Mouse (Mus musculus) kidney, postnatal 25 days (tissue): Measurements from ENCODE around the gene Abca7.
"Not testable (repeated sequence)": the region's sequence is repeated elsewhere in the genome, so short reads cannot be mapped to it uniquely, and the experiment has no call there.

Experiments used
- DNase-seq, 2 experiments: peaks; one replicate each; pipeline ENCODE4 v3.0.0; 2021; ENCODE audit warnings: mixed read lengths in 2 of 2

Gene Abca7

DNA sequence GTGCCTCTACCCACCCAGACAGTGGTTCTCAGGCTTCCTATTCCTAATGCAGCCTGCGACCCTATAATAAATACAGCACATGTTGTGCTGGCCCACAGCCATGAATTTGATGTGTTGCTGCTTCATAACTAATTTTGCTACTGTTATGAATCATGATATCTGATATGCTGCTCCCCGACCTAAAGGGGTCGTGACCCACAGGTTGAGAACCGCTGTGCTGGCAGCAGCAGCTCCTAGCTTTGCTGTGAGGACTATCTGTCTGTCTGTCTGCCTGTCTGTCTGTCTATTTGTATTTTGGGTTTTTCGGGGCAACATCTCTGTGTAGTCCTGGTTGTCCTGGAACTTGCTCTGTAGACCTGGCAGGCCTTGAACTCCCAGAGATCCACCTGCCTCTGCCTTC lies 27.5 kb downstream of the Abca7 start:
- DNase-seq, result no peak

DNA sequence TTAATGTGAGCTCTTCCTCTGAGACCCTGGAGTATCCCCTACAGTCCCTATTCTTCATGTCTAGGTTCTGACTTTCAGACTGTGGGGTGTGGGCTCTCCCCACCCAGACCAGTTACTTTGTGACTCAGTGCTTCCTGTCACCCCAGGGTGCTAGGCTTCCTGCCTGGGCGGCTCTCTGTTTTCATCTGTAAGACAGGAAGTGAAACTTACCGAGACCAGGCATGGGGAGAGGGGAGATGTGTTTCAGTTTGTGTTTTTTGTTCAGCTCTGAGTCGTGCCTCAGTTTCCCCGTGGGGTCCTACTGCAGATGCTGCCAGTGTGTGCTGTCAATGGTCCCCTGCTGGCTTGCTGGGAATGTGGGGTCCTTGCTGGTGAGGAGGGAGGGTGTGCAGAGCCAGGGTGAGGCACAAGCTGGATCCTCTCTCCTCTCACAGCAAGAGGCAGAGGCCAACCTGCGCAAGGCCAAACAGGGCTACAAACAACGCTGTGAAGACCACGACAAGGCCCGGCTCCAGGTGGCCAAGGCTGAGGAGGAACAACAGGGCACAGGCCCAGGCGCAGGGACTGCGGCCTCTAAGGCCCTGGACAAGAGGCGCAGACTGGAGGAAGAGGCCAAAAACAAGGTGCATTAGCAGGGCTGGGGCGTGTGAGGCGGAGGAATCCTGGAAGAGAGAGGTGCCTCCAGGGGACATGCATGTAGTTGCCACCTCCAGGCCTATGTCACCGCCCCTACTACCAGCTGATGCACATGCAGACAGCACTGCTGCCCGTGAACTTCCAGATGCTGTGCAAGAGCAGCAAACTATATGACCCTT lies 28.1 kb downstream of the Abca7 start:
- no peak for DNase-seq

DNA sequence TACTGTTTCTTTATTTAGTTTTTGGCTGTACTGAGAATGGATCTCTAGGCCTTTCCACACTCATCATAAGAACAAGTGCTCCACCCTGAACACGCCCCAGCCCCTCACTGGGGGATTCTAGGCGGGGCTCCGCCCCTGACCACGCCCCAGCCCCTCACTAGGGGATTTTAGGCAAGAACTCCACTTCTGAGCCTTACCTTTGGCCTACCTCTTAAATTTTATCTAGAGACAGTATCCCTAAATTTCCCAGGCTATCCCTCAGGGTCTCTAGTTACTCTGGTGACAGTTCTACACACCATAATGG lies 28.7 kb downstream of the Abca7 start:
- DNase-seq, result no peak

- no peak for DNase-seq
Measured at GRCm38 (mm10) chr10:80025463-80025862, 29.2 kb downstream of the Abca7 start.

DNA sequence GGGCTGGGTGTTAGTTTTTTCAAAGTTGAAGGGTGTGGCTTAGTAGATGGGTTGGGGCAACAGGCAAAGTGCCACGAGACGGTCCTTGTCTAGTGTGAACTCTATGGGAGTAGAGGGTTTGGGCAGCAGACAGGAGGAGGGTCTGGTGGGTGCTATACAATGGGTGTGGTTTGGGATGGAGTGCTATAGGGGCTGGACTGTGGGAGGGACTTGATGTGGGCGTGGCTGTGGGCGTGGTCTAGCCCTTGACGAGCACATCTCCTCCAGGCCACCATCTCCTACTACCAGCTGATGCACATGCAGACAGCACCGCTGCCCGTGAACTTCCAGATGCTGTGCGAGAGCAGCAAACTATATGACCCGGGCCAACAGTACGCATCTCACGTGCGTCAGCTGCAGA lies 29.6 kb downstream of the Abca7 start:
- DNase-seq, result no peak

- DNase-seq, result no peak
Measured at GRCm38 (mm10) chr10:80027681-80028520, 31.6 kb downstream of the Abca7 start.

GRCm38 (mm10) chr10:80028521-80028846 lies 32.2 kb downstream of the Abca7 start:
- no peak for DNase-seq

DNA sequence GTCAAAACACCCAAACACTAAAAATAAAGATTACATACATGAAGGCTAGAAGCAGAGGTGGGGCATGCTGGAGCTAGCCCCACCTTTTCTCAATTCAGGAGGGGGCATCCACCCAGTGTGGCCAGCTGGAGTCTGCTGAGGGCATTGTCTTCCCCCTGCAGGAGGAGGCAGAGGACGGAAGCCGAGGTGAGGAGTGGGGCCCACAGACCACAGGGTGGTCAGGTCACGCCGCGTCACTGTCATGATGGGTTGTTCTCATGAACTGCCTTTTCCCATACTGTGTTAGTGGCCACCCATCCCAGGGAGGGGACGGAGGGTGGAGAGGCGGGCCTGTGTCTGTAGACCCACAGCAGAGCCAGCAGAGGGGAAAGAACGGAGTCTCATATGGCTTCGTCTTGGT lies 33.9 kb downstream of the Abca7 start:
- no peak for DNase-seq

GRCm38 (mm10) chr10:80030736-80031135 lies 34.4 kb downstream of the Abca7 start:
- no peak for DNase-seq

DNA sequence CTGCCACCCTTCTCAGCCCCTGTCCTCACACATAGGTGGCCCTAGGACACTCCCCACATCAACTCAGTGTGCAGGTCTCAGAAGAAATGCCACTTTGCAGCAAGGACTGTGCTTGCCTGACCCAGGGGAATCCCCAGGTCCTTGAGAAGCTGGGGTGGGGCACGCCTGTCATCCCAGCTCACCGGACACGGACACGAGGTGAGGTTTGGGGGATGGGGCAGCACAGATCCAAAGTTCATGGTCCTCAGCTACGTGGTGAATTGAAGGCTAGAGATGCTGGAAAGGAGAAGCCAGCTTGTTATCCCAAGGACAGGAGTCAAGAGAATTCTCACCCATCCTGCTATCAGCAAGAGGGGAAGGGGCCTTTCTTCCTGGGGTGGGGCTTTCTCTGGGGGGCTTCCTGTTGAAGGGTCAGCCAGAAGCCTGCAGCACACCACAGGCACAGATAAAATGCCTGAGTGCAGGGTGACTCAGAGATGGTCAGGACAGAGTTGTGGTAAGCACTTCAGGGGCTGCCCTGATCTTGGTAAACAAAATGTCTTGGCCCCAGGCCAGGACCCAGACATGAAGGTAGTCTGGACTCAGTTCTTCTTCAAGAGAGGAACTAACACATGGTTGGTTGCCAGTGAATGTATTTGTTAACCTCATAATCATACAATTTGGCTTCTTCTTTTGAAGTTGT lies 36.6 kb downstream of the Abca7 start:
- DNase-seq, result peak; percentile 76 to 83

DNA sequence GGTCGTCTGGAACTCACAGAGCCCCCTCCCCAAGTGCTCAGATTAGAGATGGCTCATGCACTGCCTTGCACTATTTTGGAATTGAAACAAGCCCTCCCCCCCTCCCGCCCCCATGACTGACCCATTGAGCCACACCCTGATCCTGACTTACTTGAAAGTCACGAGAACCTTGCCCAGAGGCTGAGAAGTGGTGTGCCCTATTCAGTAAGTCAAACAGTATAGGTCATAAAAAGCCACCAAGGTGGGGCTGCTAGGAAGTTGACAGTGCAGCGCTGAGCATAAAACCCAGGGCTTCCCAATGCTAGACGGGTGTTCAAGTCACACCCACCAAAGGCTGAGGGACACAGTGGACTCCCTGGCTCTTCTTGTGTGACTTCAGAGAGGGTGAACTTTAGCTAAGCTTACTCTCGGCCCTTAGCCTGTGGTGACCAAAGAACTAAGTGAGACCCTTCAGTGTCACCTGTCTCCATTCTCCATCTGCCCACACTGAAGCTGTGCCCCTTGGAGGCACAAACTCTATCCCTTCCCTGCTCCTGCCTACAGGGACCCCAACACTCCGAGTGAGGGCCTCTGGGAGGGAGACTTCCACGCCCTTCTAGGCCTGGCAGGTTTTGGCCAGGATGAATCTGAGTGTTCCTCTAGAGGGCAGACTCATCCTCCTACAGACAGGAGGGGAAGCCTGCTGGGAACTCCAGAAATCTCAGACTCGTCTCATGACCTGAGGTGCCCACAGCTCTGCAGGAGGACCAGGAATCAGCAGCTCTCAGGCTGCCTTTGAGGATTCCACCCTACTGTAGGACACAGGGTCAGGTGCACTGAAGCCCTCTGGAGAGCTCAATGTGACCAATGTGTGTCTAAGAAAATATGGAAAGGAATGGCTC lies 37.5 kb downstream of the Abca7 start:
- peak; percentile 61 to 70 for DNase-seq

GRCm38 (mm10) chr10:80035148-80035547 lies 38.9 kb downstream of the Abca7 start:
- no peak for DNase-seq

GRCm38 (mm10) chr10:80035686-80036085 lies 39.4 kb downstream of the Abca7 start:
- no peak for DNase-seq

GRCm38 (mm10) chr10:80036832-80037231 lies 40.5 kb downstream of the Abca7 start:
- peak in 1 of 2 experiments; percentile 73 for DNase-seq

GRCm38 (mm10) chr10:80039559-80039979 lies 43.3 kb downstream of the Abca7 start, which contains the start of gene Polr2e:
TSS of gene Polr2e (minus strand) at chr10:80039795.
- peak; percentile 97 to 98 for DNase-seq

GRCm38 (mm10) chr10:80041409-80042060 lies 45.2 kb downstream of the Abca7 start:
- DNase-seq, result not testable (repeated sequence)

DNA sequence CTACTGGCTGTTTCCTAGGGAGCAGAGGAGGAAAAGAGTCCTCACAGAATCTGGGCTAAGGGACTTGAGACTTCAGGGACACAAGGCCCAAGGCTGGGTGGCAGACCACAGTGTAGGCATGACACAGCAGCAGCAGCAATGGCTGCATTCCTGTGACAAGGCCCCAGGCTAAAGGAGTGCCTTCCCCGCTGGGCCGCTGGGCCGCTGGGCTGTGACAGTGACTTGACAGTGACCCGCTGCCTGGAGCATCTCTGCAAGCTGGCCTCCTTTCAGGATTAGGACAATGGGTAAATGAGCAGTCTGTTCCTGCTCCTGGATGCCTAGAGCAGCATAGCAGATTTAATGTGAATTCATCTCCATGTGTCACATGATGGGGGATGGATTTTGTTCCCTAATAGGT lies 47.8 kb downstream of the Abca7 start:
- no peak for DNase-seq

- DNase-seq, result not testable (repeated sequence)
Measured at GRCm38 (mm10) chr10:80045364-80045763, 49.1 kb downstream of the Abca7 start.

DNA sequence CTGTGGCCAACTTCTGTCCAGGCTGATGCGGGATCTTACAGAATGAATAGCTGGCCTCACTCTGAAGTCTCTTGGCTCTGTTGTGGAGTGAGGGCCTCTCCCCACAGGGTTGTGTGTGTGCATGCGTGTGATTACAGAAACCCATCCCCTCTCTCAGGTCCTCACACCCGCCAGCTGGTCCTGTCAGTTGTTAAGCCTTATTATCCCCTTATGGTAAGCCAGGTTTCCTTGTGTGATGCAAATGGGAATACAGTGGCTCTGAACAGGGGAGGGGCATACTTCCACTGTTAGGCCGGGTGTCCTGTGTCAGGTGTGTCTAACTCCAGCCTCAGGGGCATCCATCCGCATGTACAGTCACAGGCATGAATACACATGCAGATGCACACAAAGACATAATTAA lies 49.5 kb downstream of the Abca7 start:
- DNase-seq, result no peak

DNA sequence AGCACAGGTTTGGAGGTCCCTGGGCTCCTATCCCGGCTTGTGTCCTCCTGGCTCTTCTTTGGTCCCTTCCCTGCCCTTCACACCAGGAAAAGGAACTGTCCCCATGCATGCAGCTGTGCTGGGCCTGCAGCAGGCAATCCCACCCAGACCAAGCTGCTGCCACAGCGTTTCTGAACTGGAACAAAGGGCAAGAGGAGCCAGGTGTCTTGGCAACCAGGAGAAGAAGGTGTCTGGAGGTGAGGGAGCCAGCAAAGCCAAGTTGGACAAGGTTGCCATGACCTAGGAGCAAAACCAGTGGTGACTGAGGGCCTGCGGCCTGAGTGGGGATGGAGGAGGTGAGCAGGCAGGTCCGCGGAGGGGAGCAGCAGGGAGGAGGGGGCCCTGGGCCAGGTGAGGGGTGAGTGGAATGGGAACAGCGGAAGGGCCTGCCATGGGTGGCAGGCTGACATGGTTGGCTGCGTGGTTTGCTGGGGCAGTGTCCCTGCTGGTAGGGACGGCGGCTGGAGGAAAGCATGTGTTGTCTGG lies 50.8 kb downstream of the Abca7 start, which contains the start of gene Gpx4:
Gene Gpx4, plus strand, starts transcription at position 126 of the 525 bp plus-strand sequence.
- peak; percentile 35 to 76 for DNase-seq

DNA sequence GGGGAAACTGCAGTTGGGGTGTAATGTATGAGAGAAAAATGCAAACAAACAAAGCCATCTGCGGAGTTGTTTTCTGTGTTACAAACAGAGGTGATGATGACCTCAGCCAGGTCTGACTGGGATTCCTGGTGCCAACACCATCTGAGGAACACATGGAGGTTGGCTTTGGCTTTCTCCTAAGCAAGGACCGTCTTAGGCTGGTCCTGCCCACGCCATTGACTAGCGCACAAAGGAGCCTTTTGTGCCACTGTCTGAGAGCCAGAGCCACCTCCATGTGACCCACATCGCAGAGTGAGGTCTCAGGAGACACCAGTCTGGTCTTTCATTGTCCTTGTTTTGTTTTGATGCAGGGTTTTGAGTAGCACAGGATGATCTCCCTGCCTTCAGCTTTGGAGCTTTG lies 52.1 kb downstream of the Abca7 start:
- DNase-seq, result no peak

DNA sequence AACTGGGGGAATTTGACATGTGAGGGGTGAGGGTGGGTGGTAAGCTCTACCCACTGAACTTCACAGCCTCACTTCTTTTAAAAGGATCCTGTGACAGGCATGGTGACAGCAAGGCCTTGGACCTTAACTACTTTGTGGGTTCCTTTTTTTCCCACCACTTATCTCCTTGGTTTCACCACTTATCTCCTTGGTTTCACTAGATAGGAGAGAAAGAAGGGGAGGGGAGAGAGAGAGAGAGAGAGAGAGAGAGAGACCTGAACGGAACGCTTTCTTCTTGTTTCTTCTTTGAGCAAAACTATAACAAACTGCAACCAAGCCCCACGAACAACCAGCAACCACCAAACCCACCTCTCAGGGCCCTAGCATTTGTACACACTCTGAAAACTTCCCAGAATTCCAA lies 52.5 kb downstream of the Abca7 start:
- DNase-seq, result no peak
